Mouse (Mus musculus) neural tube, embryonic 13.5 days (tissue): Measurements from ENCODE around the gene Glrb. TPM values are rescaled to one million over a fixed set of nuclear protein-coding genes. Genes with fewer than 3 reads are reported as not detected.

ENCODE experiments used
- ATAC-seq: fragments of 200-750 bp; cut with Nextera tagmentation; 2 replicates; pipeline ENCODE4 v1.8.0; 2017; ENCODE audit warnings: low read depth, mild to moderate bottlenecking, moderate TSS enrichment, moderate library complexity
- H3K27ac ChIP-seq: fragments of 300-500 bp; sonication (generic); replicated peaks from 2 replicates; pipeline ENCODE4 v1.5.1; 2015; ENCODE audit warnings: moderate library complexity, mild to moderate bottlenecking, inconsistent platforms
- H3K27me3 ChIP-seq: fragments of 300-500 bp; sonication (generic); 2 replicates; pipeline ENCODE4 v1.6.1; 2015; ENCODE audit warnings: mild to moderate bottlenecking, inconsistent platforms
- H3K36me3 ChIP-seq: fragments of 300-500 bp; sonication (generic); 2 replicates; pipeline ENCODE4 v1.6.1; 2015; ENCODE audit warnings: mild to moderate bottlenecking, inconsistent platforms
- H3K4me1 ChIP-seq: fragments of 300-500 bp; sonication (generic); replicated peaks from 2 replicates; pipeline ENCODE4 v1.6.1; 2015; ENCODE audit warnings: inconsistent platforms
- H3K4me2 ChIP-seq: fragments of 300-500 bp; sonication (generic); 2 replicates; pipeline ENCODE4 v1.6.1; 2015; ENCODE audit warnings: inconsistent platforms, mild to moderate bottlenecking, moderate library complexity
- H3K4me3 ChIP-seq: fragments of 300-500 bp; sonication (generic); 2 replicates; pipeline ENCODE4 v1.5.1; 2015; ENCODE audit warnings: mild to moderate bottlenecking, inconsistent platforms
- H3K9ac ChIP-seq: fragments of 300-500 bp; sonication (generic); 2 replicates; pipeline ENCODE4 v1.6.1; 2015; ENCODE audit warnings: moderate library complexity, mild to moderate bottlenecking, inconsistent platforms
- H3K9me3 ChIP-seq: fragments of 300-500 bp; sonication (generic); 2 replicates; pipeline ENCODE4 v1.6.1; 2016; ENCODE audit warnings: inconsistent platforms
- WGBS: fragments of 180-500 bp; shearing (Covaris S2); methylation state at CpG from one replicate; pipeline ENCODE4 v1.1.7; 2015; 5-methylcytosine and 5-hydroxymethylcytosine counted together
- polyA plus RNA-seq: library from polyadenylated mRNA; unstranded; fragments of >200 nt; fragmentation: Nextera tagmentation; extraction: Ambion mirVana; gene quantifications from 2 replicates; pipeline ENCODE4 v1.2.1, GENCODE M21; 2015

The Glrb gene
- 22.7 and 23.5 TPM in 2 replicates for polyA plus RNA-seq

DNA sequence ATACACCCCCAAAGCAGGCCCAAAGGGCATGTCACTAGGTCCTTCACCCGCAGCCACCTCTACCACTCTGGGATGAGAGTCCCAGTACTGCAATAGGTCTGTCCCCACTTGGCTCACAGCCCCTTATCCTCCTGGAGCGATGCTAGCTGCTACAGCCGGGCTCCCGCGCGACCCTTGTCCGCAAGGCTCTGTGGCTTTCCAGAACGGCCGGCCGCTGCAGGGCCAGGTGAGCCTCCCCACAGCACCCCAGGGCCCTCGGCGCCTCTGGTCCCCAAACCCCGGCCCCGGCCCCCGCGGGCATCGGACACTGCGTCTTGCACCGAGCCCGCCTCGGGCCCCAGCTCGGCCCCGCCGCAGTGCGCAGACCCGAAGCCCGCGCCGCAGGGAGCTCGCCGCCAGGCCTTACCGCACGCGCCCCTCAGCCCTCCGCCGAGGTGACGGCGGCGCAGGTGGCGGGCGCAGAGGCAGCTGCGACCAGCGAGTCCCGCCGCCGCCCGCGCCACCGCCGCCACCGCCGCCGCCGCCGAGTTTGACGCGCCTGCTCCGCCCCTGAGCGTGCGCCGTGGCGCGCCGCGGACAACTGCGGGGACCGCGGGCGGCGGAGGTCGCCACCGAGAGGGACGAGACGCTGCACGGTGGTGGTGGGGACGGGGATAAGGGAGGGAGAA is at the start of gene Glrb:
Gene Glrb (minus strand): TSS at position 550 of the 668 bp plus-strand sequence.
- ATAC-seq, result peak; percentile 95
- WGBS, result under 1% methylated on average over 74 of the region's 76 CpGs
- peaks cover 5% of the 10 kb centered on the region; the same call in 1 of the 2 replicates for H3K4me1 ChIP-seq

GRCm38 (mm10) chr3:80959965-80960364 is 46.5 kb upstream of the Glrb start:
- Histone ChIP-seq H3K4me1 (no peaks in the 10 kb centered on the region), H3K9ac (no peak overlapping the region), H3K27me3 (no peaks in the 10 kb centered on the region), H3K4me3 (no peak overlapping the region), H3K36me3 (no peaks in the 10 kb centered on the region), H3K4me2 (no peak overlapping the region), H3K9me3 (no peaks in the 10 kb centered on the region), H3K27ac (no peak overlapping the region)
- no peak for ATAC-seq

More for the DNA sequence above, at the start of gene Glrb:
- Histone ChIP-seq H3K27me3 (no peaks in the 10 kb centered on the region), H3K4me3 (peak within 1 kb of the TSS; percentile 85), H3K4me2 (peak within 1 kb of the TSS; percentile 81), H3K27ac (peak within 1 kb of the TSS; percentile 87), H3K36me3 (0 out of 2 replicates have a peak, but pooled peaks cover 4% of the 10 kb centered on the region), H3K9ac (peak within 1 kb of the TSS; percentile 94), H3K9me3 (no peaks in the 10 kb centered on the region)

- no peak overlapping the region for H3K4me3 ChIP-seq
- H3K27me3 ChIP-seq, result no peaks in the 10 kb centered on the region
- no peaks in the 10 kb centered on the region for H3K36me3 ChIP-seq
- no peak overlapping the region for H3K9ac ChIP-seq
- no peak overlapping the region for H3K4me2 ChIP-seq
- no peak overlapping the region for H3K27ac ChIP-seq
- peak; percentile 79 for ATAC-seq
- H3K9me3 ChIP-seq, result no peaks in the 10 kb centered on the region
- WGBS, result 47% methylated on average over 1 of the region's 1 CpGs
- no peaks in the 10 kb centered on the region for H3K4me1 ChIP-seq
Measured at GRCm38 (mm10) chr3:80958591-80958990, 45.1 kb upstream of the Glrb start.

DNA sequence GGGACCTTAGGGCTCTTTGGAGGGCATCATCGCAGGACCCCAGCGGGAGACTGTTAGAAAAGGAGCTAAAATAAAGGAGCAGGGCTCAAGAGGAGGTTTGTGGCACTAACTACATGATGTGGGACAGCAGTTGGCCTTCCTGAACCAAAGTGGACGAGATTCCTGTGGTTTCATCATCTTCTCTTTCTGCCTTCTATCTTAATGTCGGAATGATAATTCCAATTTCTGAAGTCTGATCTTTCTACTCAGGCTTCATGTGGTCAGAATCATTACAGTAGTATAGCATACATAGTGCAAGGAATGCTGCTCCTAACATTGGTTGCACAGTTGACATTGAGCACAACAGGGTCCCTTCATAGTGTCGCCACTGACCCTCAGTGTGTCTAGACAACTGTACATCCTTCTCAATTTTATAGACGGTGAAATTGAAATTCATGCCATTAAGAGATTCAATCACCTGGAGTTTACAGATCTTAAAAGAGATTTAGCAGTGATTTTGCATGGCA is 372 bp upstream of the Glrb start:
- no peaks in the 10 kb centered on the region for H3K27me3 ChIP-seq
- WGBS, result 21% methylated on average over 6 of the region's 6 CpGs

DNA sequence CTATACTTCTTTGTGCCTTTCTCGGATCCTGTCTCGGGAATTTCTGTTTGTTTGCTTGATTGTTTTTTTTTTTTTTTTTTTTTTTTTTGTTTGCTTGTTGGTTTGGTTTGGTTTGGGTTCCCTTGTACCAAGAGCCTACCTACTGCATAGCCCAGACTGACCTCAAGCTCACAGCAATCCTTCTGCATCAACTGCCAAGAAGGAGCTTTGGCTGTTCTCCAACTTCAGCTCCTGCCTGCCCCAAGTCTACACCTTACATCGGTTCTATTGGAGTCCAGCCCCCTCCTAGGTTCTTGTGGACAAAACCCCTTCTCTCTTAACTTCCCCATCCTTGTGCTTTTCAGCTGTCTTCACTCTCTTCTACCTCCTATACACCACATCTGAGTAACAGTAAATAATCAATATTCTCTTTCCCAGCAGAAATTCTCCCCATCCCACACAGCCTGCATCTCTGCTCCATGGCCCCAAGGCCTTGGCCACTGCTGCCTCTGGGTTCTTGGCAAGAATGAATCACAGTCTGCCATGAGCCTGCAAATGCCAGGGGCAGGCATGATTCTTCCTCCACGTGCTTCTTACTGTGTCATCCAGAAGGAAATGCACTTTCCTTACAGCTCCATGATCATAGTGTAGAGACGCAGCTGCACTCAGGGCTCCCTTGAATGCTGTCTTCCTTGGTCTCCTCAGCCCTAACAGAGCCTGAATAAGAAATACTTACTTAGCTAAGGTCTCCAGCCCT is 18.5 kb downstream of the Glrb start:
- H3K9me3 ChIP-seq, result no peaks in the 10 kb centered on the region
- H3K9ac ChIP-seq, result no peak overlapping the region
- H3K27me3 ChIP-seq, result no peaks in the 10 kb centered on the region
- ATAC-seq, result no peak
- H3K4me2 ChIP-seq, result no peak overlapping the region
- peaks cover 17% of the 10 kb centered on the region for H3K4me1 ChIP-seq
- no peak overlapping the region for H3K4me3 ChIP-seq
- WGBS, result 81% methylated on average over 5 of the region's 5 CpGs
- H3K36me3 ChIP-seq, result no peaks in the 10 kb centered on the region
- no peak overlapping the region for H3K27ac ChIP-seq

More for the DNA sequence above, 372 bp upstream of the Glrb start:
- 0 out of 2 replicates have a peak, but pooled peaks have one; percentile 41 for ATAC-seq
- Histone ChIP-seq H3K4me1 (peaks cover 5% of the 10 kb centered on the region; the same call in 1 of the 2 replicates), H3K4me2 (peak overlapping the region; percentile 81), H3K4me3 (peak overlapping the region; percentile 85), H3K27ac (peak overlapping the region; percentile 87), H3K36me3 (no peaks in the 10 kb centered on the region), H3K9me3 (no peaks in the 10 kb centered on the region), H3K9ac (peak overlapping the region; percentile 94)

DNA sequence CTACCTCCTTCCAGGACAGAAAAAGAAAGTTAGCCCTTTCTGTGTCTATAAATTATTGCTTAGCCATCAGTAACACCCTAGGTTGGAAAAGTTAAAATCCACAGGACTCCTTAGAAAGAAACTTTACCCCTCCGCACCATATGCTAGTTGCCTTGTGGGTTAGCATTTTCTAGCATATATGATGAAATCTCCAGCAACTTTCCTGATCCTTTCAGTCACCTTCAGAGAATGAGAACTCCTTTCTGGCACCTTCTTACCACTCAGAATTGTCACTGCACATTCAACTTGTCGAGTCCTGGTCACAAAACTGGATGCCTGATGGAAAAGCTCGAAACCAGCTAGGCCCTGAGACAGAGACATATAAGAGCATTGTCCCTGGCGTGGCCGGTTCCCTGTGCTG is 19.1 kb downstream of the Glrb start:
- ATAC-seq, result no peak
- Histone ChIP-seq H3K27ac (no peak overlapping the region), H3K4me2 (no peak overlapping the region), H3K4me1 (peaks cover 17% of the 10 kb centered on the region), H3K4me3 (no peak overlapping the region), H3K9ac (no peak overlapping the region), H3K9me3 (no peaks in the 10 kb centered on the region), H3K36me3 (no peaks in the 10 kb centered on the region), H3K27me3 (no peaks in the 10 kb centered on the region)
- 88% methylated on average over 5 of the region's 5 CpGs for WGBS

DNA sequence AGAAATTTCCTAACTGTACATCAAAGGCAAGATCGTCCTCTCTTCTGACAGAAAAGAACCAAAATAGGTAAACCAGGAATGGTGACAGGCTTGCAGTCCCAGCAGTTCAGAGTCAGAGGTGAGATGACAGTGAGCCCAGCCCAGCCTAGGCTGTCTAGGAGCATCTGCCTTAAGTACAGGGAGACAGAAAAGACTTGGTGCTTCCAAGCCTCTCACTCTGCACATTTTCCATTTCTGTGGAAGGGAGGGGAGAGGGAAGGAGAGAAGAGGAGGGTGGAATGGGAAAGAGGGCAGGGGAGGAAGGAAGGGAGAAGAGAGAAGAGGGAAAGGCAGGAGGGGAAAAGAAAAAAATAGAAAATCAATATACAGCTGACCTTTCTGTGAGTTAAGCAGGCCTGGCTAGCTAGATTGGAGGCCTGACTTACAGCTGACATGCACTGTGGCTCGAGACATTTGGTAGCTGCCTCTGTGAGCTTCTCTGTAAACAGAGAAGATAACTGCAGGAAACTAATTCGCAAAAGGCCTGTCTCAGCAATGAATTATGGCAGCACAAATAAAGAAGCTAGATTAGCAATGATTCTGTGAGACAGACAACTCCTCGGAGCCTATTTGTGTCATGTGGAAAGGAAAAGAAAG is 20.3 kb downstream of the Glrb start:
- Histone ChIP-seq H3K4me3 (no peak overlapping the region), H3K4me2 (no peak overlapping the region), H3K4me1 (peaks cover 17% of the 10 kb centered on the region), H3K9me3 (no peaks in the 10 kb centered on the region), H3K27ac (peak overlapping the region; percentile 39; the same call in 1 of the 2 replicates), H3K9ac (peak overlapping the region; percentile 18; the same call in 1 of the 2 replicates), H3K36me3 (no peaks in the 10 kb centered on the region), H3K27me3 (no peaks in the 10 kb centered on the region)
- WGBS, result 26% methylated on average over 4 of the region's 4 CpGs
- 0 out of 2 replicates have a peak, but pooled peaks have one; percentile 52 for ATAC-seq

DNA sequence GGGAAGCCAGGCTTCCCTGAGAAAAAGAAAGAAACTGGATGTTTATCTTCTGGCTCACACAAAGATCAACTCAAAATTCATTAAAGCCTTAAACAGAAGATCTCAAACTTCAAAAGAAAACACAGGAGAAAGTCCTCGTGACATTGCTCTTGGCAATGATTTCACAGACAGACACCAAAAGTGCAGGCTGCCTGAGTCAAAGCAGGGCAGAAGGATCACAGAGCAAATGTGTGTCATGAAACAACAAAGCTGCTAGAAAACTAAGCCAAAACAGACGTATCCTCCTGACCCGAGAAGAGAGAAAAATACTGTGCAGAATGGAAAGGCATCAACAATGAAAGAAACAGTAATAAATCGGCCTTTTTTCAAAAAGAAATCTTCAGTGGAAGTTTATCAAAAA is 22.4 kb downstream of the Glrb start:
- H3K9ac ChIP-seq, result no peak overlapping the region
- WGBS, result 40% methylated on average over 4 of the region's 4 CpGs
- H3K9me3 ChIP-seq, result no peaks in the 10 kb centered on the region
- no peak overlapping the region for H3K27ac ChIP-seq
- H3K36me3 ChIP-seq, result no peaks in the 10 kb centered on the region
- H3K4me2 ChIP-seq, result no peak overlapping the region
- no peaks in the 10 kb centered on the region for H3K27me3 ChIP-seq
- H3K4me3 ChIP-seq, result no peak overlapping the region
- H3K4me1 ChIP-seq, result peaks cover 17% of the 10 kb centered on the region
- ATAC-seq, result no peak

DNA sequence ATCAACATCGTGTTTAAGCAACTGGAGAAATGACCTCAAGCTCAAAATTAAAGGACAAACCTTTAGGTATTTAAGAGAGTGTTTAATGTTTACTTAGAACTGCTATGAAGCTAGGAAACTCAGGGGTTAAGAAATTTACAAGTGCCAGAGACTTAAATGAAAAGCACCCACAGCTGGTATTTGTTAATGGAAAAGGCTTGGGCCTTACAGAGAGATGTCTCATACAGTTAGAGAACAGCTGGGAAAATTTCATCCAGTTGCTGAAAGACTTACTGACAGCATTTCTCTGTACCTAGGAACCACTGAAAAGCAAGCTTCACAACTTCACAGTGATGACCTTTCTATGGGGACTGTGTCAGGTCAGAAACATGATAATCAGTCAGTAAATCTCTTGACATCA is 28.3 kb downstream of the Glrb start:
- Histone ChIP-seq H3K9ac (no peak overlapping the region), H3K36me3 (no peaks in the 10 kb centered on the region), H3K4me3 (no peak overlapping the region), H3K9me3 (no peaks in the 10 kb centered on the region), H3K27me3 (no peaks in the 10 kb centered on the region), H3K27ac (no peak overlapping the region), H3K4me2 (no peak overlapping the region), H3K4me1 (no peaks in the 10 kb centered on the region)
- ATAC-seq, result no peak
- WGBS, result 87% methylated on average over 1 of the region's 1 CpGs

DNA sequence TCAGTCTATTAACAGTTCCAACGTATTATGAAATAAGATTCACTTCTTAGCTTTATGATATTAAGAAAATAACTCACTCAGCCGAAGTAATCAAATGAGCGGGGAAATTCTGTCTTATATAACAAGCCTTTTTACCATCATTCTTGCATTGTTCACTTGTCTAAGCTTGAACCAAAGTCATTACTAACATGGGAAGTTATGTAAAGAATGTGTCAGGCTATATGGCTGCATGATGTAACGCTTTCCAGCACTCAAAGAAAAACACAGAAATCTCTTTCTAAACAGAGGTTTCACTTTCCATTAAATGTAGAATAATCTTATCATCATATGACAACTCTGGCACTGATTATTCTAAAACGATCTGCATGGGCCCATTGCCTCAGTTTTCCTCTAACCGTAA is 29.9 kb downstream of the Glrb start:
- ATAC-seq, result no peak
- Histone ChIP-seq H3K4me1 (no peaks in the 10 kb centered on the region), H3K9ac (no peak overlapping the region), H3K27me3 (no peaks in the 10 kb centered on the region), H3K9me3 (no peaks in the 10 kb centered on the region), H3K4me3 (no peak overlapping the region), H3K36me3 (no peaks in the 10 kb centered on the region), H3K27ac (no peak overlapping the region), H3K4me2 (no peak overlapping the region)
- 80% methylated on average over 6 of the region's 6 CpGs for WGBS

GRCm38 (mm10) chr3:80880660-80881293 is 32.7 kb downstream of the Glrb start:
- 70% methylated on average over 6 of the region's 6 CpGs for WGBS
- Histone ChIP-seq H3K4me1 (no peaks in the 10 kb centered on the region), H3K27ac (no peak overlapping the region), H3K4me2 (no peak overlapping the region), H3K36me3 (no peaks in the 10 kb centered on the region), H3K4me3 (no peak overlapping the region), H3K9me3 (no peaks in the 10 kb centered on the region), H3K9ac (no peak overlapping the region), H3K27me3 (no peaks in the 10 kb centered on the region)
- ATAC-seq, result no peak
